Mouse (Mus musculus) MEL-GATA-1-ER (cell line): Measurements from ENCODE around the gene Ocm.

Experiments used
- DNase-seq: peaks from one replicate; pipeline ENCODE4 v3.0.0-alpha.2; 2012; ENCODE audit warnings: low read depth; ENCODE audit errors: extremely low read depth

The Ocm gene

GRCm38 (mm10) chr5:144002461-144003192, 23.8 kb downstream of the Ocm start:
- DNase-seq = peak; percentile 13

GRCm38 (mm10) chr5:143999409-143999808, 27.1 kb downstream of the Ocm start:
- DNase-seq = no peak

DNA sequence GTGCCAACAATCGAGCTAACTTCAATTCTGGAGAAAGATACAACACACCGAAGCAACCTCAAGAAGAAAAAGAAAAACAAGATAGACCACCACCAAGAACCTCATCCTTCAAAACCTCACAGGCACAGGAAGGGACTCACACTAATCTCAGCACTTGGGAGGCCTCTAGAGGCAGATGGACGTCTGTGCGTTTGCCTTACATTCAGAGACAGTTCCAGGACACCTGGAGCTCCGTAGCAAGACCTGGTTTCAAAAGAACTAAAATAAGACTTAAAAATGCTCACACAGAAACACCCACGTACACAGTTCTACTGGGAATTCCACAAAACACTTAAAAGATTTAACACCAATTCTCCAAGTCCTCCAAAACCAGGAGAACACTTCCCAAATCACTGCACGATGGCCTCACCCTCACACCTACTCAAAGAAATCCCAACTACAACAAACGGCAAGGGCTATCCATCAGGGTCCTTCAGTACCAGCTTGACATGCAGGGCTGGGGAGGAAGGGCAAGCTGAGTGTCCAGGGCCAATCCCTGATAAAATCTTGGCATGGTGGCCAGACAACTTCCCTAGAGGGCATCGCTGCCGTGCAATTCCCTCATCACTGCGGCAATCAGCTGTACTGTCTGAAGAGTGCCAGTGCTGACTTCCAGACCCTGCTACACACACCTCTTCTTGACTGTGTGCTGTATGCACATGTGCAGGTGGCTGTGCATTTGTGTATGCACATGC, 31.7 kb downstream of the Ocm start:
- DNase-seq = no peak

DNA sequence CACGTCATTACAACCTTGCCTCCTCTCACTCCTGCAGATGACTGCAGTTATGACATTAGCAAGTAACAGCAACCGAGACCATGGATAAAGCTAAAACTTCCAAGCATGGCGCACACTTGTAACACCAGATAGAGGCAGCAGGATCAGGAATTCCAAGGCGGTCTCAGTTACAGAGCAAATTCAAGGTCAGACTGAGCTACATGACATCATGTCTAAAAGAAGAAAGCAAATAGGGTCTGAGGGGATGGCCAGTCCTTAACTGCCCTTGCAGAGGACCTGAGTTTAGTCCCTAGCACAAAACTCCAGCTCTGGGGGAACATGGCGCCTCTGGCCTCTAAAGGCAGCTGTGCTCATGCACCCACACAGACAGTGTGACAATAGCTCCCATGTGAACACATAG, 32.6 kb downstream of the Ocm start:
- no peak for DNase-seq

GRCm38 (mm10) chr5:143993260-143993659, 33.2 kb downstream of the Ocm start:
- no peak for DNase-seq

DNA sequence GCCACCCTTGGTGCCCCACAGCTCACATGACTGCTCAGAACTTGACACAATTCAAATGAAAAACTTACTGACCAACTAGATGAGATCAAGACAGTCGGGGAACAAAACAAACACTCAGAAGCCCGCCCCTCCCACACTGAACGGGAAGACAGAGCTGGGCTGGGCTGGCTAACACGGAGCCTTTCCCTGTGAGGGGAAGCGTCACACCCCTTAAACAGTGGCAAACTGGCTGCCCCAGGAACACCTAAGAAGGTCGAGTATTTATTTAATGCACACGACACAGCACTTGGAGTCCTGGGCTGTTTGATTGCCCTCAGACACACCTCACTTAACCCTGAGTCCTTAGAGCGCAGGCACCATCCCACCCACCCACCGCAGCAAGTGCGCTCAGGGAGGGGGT, 33.8 kb downstream of the Ocm start:
- no peak for DNase-seq

DNA sequence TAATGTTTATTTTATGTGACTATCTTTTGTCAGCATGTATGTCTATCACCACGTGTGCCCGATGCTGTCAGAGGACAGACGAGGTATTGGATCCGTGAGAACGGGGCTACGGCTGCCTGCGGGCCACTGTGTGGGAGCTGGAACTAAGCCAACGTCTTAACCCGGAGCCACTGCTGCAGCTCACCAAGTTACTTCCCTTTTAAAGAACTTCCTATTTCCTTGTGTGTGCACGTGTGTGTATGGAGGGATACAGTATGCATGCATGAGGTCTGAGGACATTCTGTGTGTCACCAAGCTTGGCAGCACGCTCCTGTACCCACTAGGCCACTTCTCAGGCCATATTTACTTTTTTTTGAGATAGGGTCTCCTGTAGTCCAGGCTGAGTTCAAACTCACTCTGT, 36.4 kb downstream of the Ocm start:
- peak; percentile 75 for DNase-seq

DNA sequence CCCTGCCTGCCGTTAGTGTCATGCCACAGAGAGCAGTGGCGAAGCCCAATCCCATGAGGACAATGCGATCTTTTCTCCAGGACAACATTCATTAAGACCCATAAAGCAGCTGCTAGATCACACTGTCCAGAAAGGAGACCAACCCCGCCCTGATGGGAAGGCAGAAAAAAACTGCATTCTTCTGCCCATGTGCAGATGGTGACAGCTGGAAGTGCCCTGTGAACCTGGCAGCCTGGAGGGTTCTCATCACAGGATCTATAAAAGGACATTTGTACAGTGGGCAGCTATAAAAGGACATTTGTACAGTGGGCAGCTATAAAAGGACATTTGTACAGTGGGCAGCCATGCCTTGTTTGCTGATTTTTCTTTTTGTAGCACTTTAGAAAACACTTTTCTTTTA, 37.4 kb downstream of the Ocm start:
- DNase-seq = no peak

DNA sequence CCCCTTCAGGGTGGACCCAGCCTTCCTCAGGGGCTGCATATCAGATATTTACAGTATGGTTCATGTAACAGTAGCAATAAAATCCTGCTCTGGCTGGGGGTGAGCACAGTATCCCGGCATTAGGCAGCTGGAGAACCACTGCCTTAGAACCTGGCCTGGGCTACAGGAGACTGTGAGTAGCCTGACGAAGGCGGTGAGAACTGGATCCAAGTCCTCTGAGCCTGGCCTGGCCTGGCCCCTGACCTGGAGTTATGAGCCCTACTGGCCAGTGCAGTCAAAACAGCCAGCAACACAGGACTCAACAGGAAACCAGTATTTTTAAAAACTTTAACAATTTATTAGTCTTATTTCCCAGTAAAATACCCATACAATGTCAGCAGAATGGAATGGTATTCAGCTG, 38.9 kb downstream of the Ocm start:
- DNase-seq = no peak

- DNase-seq = no peak
Observed at GRCm38 (mm10) chr5:143985381-143985780, 41.1 kb downstream of the Ocm start.

GRCm38 (mm10) chr5:143982361-143982760, 44.1 kb downstream of the Ocm start:
- DNase-seq = no peak

- no peak for DNase-seq
Observed at GRCm38 (mm10) chr5:143980858-143981257, 45.6 kb downstream of the Ocm start.

GRCm38 (mm10) chr5:143976726-143977431, 49.6 kb downstream of the Ocm start:
- DNase-seq = no peak

DNA sequence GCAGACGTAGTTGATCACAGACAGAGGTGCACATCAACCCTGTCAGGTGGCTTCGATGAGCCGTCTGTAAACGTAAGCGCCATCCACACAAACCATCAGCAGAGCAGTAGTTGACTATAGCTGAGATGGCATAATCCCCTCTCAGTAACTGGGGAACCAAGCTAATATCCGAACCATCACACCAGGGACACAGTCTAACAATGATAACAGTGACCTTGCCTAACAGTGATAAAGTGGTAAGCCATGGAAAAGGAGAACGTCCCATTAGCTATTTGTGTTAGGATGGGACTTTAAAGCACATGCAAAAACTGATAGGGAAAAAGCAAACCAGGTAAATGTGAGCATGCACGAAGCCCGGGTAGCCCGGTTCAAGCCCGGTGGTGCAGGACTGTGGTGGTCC, 50.2 kb downstream of the Ocm start:
- DNase-seq = no peak

GRCm38 (mm10) chr5:143975631-143975933, 50.9 kb downstream of the Ocm start:
- DNase-seq = no peak

GRCm38 (mm10) chr5:143974931-143975630, 51.4 kb downstream of the Ocm start:
- DNase-seq = peak; percentile 43

- no peak for DNase-seq
Observed at GRCm38 (mm10) chr5:143972628-143973027, 53.8 kb downstream of the Ocm start.
